Mouse (Mus musculus) urinary bladder, postnatal 4 days (tissue): ENCODE results near the gene Mmp23.

Experiments
- DNase-seq, 2 experiments: peaks; one replicate each; pipeline ENCODE4 v3.0.0; 2021 to 2022; ENCODE audit warnings: low spot score in 2 of 2

The Mmp23 gene

GRCm38 (mm10) chr4:155601091-155601996 lies 51.8 kb downstream of the Mmp23 start, which contains the start of gene Slc35e2:
Gene Slc35e2 (plus strand): TSS chr4:155601416.
- peak; percentile 90 to 94 for DNase-seq
